Mouse (Mus musculus) erythroblast, adult 5-6 weeks (primary cell): ENCODE results near the gene Ubash3b. TPM values are rescaled to one million over a fixed set of nuclear protein-coding genes. Genes with fewer than 3 reads are reported as not detected.
A peak's percentile ranks its signal among the peaks of the same experiment; 100 is the strongest.

ENCODE experiments used
- ATAC-seq: replicated peaks from 2 replicates; pipeline ENCODE4 v1.8.0; 2016; ENCODE audit warnings: moderate number of reproducible peaks, mild to moderate bottlenecking, moderate TSS enrichment, inconsistent platforms; ENCODE audit not compliant: poor library complexity, low FRiP score, severe bottlenecking
- total RNA-seq, 2 experiments: library from RNA; stranded (forward) in 1 of 2; stranded (reverse) in 1 of 2; fragments of 150-400 nt in 1 of 2; fragments of 200-764, 138-1000 nt in 1 of 2; gene quantifications; 2 replicates each; pipeline versions ENCODE4 v1.2.3 to v1.2.4; 2015 to 2017; ENCODE audit warnings: low replicate concordance in 2 of 2

Ubash3b gene
- total RNA-seq, 2 experiments from 2014 or later = 1.9 to 9.2 TPM

DNA sequence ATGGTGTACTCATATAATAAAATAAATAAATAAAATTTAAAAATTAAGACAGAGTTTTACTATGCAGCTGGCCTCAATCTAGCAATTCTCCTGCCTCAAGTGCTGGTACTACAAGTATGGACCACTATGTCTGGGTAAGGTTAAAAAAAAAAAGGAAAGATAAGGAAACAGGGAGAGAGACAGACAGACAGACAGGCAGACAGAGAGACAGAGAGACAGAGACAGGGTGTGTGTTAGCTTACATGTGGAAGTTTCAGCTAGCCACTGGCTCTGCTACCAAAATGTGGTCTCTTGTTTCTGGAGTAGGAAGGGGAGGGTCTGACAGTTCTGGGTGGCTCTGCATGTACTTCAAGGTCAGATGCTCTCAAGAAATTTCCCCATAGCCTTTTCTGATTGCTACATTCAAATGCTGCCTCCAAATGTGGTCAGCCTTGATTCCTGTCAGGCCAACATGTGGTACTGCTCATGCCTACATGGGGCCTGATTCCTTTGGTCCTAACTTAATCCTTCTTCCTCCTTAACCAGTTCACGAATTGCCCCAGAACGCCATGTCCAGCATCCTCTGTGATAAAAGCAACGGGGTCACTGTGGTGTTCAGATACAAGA lies 89.5 kb downstream of the Ubash3b start:
- no peak for ATAC-seq

GRCm38 (mm10) chr9:41070761-41071181 lies 90.7 kb downstream of the Ubash3b start:
- no peak for ATAC-seq

- ATAC-seq = peak; percentile 77
These were observed 92.0 kb downstream of the Ubash3b start for GRCm38 (mm10) chr9:41069509-41069908.

GRCm38 (mm10) chr9:41061446-41061845 lies 100.1 kb downstream of the Ubash3b start:
- ATAC-seq = no peak

DNA sequence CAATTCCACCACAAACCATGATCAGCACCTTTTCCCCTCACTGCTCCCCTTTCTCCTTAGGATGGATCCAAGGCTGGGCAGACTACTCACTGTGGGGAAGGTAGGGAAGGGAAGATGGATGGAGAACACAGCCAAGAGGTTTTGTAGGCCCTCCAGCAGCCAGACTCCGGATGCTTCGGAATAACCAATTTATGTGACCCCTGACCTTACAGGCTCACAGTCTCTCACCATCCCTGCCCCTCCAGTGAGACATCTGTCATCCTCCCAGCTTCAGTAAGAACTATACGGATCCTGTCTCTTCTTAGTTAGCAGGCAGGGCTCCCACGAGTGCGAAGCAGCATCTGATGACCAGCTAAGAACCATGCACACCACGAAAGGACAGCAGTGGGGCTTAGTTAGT lies 100.9 kb downstream of the Ubash3b start:
- ATAC-seq = no peak

GRCm38 (mm10) chr9:41058765-41059535 lies 102.5 kb downstream of the Ubash3b start:
- no peak for ATAC-seq

GRCm38 (mm10) chr9:41054166-41054565 lies 107.3 kb downstream of the Ubash3b start:
- no peak for ATAC-seq

GRCm38 (mm10) chr9:41053478-41053877 lies 108.0 kb downstream of the Ubash3b start:
- ATAC-seq = no peak

DNA sequence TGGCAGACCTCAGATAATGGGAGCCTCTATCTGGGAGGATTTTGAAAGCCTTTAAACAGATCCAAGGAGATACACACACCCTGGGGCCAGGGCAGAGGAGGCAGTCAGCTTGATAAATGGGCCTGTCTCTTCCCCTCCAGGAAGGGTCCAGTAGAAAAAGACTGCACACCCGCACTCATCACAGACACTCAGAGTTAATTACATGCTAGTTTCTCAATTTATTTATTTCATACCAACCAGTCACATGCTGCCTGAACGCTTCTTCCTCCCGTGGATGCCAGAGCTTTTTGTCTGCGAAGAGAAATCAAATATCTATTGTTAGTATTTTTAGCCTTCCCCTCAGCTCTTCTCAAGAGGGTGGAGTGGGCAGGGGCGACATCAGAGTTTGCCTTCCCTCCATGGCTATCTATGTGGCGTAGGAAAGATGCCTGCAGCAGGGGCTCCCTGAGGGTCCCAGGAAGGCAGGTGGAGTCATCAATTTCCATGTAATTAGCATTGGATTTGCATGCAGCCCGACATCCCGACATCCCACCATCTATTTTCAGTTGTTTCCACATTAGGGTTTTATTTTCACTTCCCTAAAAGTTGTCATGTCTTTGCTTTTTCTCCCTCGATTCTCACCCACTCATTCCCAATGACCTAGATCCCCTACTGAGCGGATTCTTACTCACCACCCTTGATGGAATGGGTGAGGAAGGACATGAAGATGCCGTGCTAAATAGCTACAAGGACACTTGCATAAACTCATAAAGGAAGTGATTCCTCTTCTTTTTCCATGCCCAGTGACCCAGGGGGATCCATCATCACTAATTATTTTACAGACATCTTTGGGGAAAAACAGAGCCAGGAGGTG lies 110.2 kb downstream of the Ubash3b start:
- no peak for ATAC-seq

- no peak for ATAC-seq
These were observed 111.0 kb downstream of the Ubash3b start for GRCm38 (mm10) chr9:41050331-41051079.

- peak; percentile 48; the same call in 1 of the 2 replicates for ATAC-seq
These were observed 112.2 kb downstream of the Ubash3b start for GRCm38 (mm10) chr9:41049282-41049681.

DNA sequence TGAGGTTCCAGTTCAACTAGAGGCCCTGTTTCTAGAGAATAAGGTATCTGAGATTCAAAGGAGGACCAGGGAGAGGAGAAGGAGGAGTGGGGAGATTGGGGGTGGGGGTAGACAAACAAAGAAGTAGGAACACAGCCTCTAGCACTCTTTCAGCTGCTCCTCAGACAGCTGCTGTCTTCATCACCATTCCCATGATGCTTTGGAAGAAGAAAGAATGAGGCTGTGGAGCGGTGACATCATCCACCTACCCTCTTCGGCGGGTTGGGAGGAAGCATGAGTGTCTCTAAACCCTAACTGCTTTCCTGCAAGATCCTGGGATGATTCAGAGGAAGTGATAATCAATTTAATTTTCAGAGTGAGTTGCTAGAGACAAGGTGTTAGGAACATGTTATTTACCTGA lies 112.7 kb downstream of the Ubash3b start:
- ATAC-seq = no peak

DNA sequence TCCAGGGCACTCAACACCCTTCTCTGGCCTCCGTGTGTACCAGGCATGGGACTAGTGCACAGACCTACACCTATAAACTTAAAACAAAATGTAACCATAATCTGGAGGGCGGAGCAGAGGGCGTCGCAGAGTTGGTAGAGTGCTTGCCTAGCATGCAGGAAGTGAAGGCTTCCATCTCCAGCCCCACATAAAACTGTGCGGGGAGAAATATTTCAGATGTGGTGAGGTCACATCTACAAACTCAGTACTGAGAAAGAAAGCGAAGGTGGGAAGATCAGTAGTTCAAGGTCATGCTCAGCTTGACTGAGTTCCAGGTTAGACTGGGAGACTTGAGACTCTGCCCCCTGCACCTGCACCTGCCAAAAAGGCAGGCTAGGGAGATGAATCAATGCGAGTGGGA lies 113.3 kb downstream of the Ubash3b start:
- ATAC-seq = no peak

DNA sequence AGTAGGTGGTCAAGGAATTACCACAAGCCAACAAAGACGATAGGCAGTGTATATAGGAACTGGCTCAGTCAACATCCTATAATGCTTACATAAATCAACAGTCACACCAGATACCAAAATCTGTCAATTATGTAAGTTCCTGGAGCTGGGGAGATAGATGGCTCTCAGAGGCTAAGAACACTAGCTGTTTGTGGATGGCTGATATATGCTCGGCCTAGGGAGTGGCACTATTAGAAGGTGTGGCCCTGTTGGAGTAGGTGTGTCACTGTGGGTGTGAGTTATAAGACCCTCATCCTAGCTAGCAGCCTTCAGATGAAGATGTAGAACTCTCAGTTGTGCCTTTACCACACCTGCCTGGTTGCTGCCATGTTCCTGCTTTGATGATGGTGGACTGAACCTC lies 113.8 kb downstream of the Ubash3b start:
- ATAC-seq = 0 out of 2 replicates have a peak, but pooled peaks have one; percentile 18

- peak; percentile 68; the same call in 1 of the 2 replicates for ATAC-seq
These were observed 116.9 kb downstream of the Ubash3b start for GRCm38 (mm10) chr9:41044626-41045025.

DNA sequence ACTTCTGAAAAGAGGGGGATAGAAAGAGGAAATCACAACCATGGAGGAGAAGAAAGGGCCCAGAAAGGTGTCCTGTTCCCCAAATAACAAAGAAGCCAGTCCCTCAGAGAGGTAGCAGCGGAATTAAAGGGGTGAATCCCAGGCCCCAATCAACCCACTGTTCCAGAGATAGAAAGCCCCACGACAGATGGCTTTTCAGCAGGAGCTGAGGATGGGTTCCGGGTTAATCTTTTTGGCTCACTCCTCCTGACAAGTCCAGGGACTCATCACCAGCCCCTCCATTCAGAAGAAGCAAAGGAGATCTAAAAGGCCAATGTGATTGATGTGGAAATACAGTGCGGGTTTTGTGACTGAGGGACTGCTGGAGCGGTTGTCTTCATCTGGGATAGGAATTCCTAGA lies 117.9 kb downstream of the Ubash3b start:
- no peak for ATAC-seq

DNA sequence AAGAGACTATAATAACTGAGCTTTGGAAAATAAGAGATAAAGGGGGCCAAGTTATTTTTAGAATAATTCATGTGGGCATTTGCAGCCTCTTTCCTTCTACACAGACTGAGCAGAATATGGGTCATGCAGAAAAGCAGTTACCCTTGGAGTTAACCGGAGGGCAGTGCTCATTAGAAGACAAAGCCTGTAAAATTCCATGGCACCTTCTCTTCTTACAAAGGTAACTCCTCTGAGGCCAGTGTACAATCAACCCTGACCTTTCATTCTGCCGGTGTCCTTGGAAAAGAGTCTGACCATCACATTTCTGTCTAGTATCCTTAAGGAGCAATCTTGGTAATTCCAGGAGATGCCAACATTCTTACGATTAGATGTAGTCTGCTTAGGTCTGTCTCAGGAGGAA lies 120.1 kb downstream of the Ubash3b start:
- no peak for ATAC-seq

GRCm38 (mm10) chr9:41038150-41038664 lies 123.3 kb downstream of the Ubash3b start:
- ATAC-seq = no peak
